Mouse (Mus musculus): ENCODE measurements around the gene Scoc. TPM values are rescaled to one million over a fixed set of nuclear protein-coding genes. Genes with fewer than 3 reads are reported as not detected.
"Not testable (repeated sequence)": the region's sequence is repeated elsewhere in the genome, so short reads cannot be mapped to it uniquely, and the experiment has no call there.

The Scoc gene
- 10 to 100 TPM; 46.5 to 46.8 TPM for total RNA-seq (2021)
- long read RNA-seq, experiment 1, transcript Scoc-202 (4 exons, 1,764 nt), result minor isoform, 5 of 46 reads
- long read RNA-seq, experiment 1, transcript Scoc-203 (4 exons, 409 nt), result major isoform, 31 of 46 reads
- long read RNA-seq, experiment 1, partial matches to known transcripts, result 0 of 46 reads
- long read RNA-seq, experiment 1, other reads (novel, unspliced or antisense), result 10 of 46 reads
- long read RNA-seq, experiment 2, transcript Scoc-203 (4 exons, 409 nt), result major isoform, 32 of 43 reads
- long read RNA-seq, experiment 2, partial matches to known transcripts, result 0 of 43 reads
- long read RNA-seq, experiment 2, other reads (novel, unspliced or antisense), result 9 of 43 reads

GRCm38 (mm10) chr8:83458222-83458621 is at the start of gene Scoc:
TSS of gene Scoc (minus strand) at chr8:83458391.
- intact Hi-C loops (cut with DNase I), result no loop called here
- DNase-seq, result no peak

GRCm38 (mm10) chr8:83459606-83460005 is 1.4 kb upstream of the Scoc start:
- intact Hi-C loops (cut with DNase I), result no loop called here

GRCm38 (mm10) chr8:83457121-83457520 is 1.1 kb downstream of the Scoc start:
- no peak for DNase-seq
- intact Hi-C loops (cut with DNase I), result no loop called here

More at GRCm38 (mm10) chr8:83459606-83460005, 1.4 kb upstream of the Scoc start:
- DNase-seq, result no peak

- intact Hi-C loops (cut with DNase I), result no loop called here
Measured at GRCm38 (mm10) chr8:83451056-83451455, 7.1 kb downstream of the Scoc start.

GRCm38 (mm10) chr8:83449960-83450359 is 8.2 kb downstream of the Scoc start:
- intact Hi-C loops (cut with DNase I), result loop anchor here (10.0 kb wide), 1 partner anchor 115 kb away; the partner anchor contains the start of gene Ndufb7
- no peak for DNase-seq

More at GRCm38 (mm10) chr8:83451056-83451455, 7.1 kb downstream of the Scoc start:
- no peak for DNase-seq

GRCm38 (mm10) chr8:83443052-83443400 is 15.2 kb downstream of the Scoc start:
- no peak for DNase-seq
- intact Hi-C loops (cut with DNase I), result loop anchor here (10.0 kb wide), 1 partner anchor 122 kb away; the partner anchor contains the start of gene Ndufb7

GRCm38 (mm10) chr8:83442243-83443051 is 15.7 kb downstream of the Scoc start:
- intact Hi-C loops (cut with DNase I), result loop anchor here (10.0 kb wide), 1 partner anchor 122 kb away; the partner anchor contains the start of gene Ndufb7

GRCm38 (mm10) chr8:83441656-83442242 is 16.4 kb downstream of the Scoc start:
- no peak for DNase-seq
- intact Hi-C loops (cut with DNase I), result loop anchor here (10.0 kb wide), 1 partner anchor 123 kb away; the partner anchor contains the start of gene Ndufb7

More at GRCm38 (mm10) chr8:83442243-83443051, 15.7 kb downstream of the Scoc start:
- DNase-seq, result peak; percentile 90 to 99

GRCm38 (mm10) chr8:83437077-83437476 is 21.1 kb downstream of the Scoc start:
- no peak for DNase-seq
- intact Hi-C loops (cut with DNase I), result no loop called here

GRCm38 (mm10) chr8:83429071-83429524 is 29.1 kb downstream of the Scoc start:
- no peak for DNase-seq
- intact Hi-C loops (cut with DNase I), result no loop called here

GRCm38 (mm10) chr8:83428621-83429020 is 29.6 kb downstream of the Scoc start:
- intact Hi-C loops (cut with DNase I); DNase-seq: not testable (repeated sequence)

- intact Hi-C loops (cut with DNase I), result no loop called here
- no peak for DNase-seq
Measured at GRCm38 (mm10) chr8:83426949-83427348, 31.2 kb downstream of the Scoc start.

GRCm38 (mm10) chr8:83426104-83426759 is 32.0 kb downstream of the Scoc start:
- intact Hi-C loops (cut with DNase I), result no loop called here

GRCm38 (mm10) chr8:83425202-83425601 is 33.0 kb downstream of the Scoc start:
- no peak for DNase-seq
- intact Hi-C loops (cut with DNase I), result no loop called here

More at GRCm38 (mm10) chr8:83426104-83426759, 32.0 kb downstream of the Scoc start:
- DNase-seq, result no peak

GRCm38 (mm10) chr8:83423032-83423825 is 35.0 kb downstream of the Scoc start:
- DNase-seq, result no peak
- intact Hi-C loops (cut with DNase I), result no loop called here

GRCm38 (mm10) chr8:83421354-83421753 is 36.8 kb downstream of the Scoc start:
- intact Hi-C loops (cut with DNase I), result no loop called here

GRCm38 (mm10) chr8:83418805-83419516 is 39.2 kb downstream of the Scoc start:
- intact Hi-C loops (cut with DNase I), result no loop called here

More at GRCm38 (mm10) chr8:83421354-83421753, 36.8 kb downstream of the Scoc start:
- no peak for DNase-seq

GRCm38 (mm10) chr8:83417970-83418369 is 40.2 kb downstream of the Scoc start:
- intact Hi-C loops (cut with DNase I), result no loop called here
- DNase-seq, result no peak

More at GRCm38 (mm10) chr8:83418805-83419516, 39.2 kb downstream of the Scoc start:
- DNase-seq, result no peak

- intact Hi-C loops (cut with DNase I), result no loop called here
- DNase-seq, result no peak
Measured at GRCm38 (mm10) chr8:83416878-83417277, 41.3 kb downstream of the Scoc start.
